Mouse (Mus musculus): Measurements from ENCODE around the gene Kpna7.
A peak's percentile ranks its signal among the peaks of the same experiment; 100 is the strongest.

The Kpna7 gene

DNA sequence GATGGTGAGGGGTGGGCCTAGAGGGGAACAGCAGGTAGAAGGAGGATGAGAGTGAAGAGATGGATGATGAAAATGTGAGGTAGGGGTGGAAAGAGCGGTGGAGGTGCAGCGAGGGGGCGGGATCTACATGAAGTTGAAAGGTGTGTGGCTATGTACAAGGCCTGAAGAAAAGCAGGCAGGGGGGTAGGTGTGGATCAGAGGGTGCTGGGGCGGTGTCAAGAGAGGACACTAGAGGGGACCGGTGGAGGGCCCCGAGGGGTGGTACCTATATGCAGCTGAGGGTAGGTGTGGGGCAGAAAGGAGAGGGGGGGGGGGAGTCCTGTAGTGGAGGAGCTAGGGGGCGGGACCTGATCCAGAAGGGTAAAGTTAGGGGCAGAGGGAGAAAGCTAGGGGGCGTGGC, 119.4 kb downstream of the Kpna7 start:
- no peak for DNase-seq (ENCODE audit: low spot score in 2 of 2)

DNA sequence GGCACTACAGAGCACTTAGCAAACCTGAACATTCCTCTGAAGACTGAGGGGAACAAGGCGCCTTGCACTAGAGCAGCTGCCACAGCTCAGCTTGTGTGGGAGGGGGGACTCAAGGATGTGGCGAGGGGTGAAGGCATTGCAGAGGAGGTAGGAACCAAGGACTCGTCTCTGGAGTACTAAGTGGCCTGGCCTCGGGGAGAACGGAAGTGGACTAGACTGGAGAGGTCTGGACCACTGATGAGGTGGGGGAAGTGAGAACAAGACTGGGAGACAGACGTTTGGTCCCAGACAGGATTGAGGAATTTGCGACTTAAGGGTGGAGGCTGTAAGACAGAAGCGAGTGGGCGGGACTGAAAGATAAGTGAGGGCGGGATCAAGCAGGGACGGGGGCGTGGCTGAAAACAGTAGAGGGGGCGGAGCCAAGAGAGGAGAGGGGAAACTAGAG, 120.0 kb downstream of the Kpna7 start:
- peak in 1 of 2 experiments; percentile 44 for DNase-seq (ENCODE audit: low spot score in 2 of 2)

DNA sequence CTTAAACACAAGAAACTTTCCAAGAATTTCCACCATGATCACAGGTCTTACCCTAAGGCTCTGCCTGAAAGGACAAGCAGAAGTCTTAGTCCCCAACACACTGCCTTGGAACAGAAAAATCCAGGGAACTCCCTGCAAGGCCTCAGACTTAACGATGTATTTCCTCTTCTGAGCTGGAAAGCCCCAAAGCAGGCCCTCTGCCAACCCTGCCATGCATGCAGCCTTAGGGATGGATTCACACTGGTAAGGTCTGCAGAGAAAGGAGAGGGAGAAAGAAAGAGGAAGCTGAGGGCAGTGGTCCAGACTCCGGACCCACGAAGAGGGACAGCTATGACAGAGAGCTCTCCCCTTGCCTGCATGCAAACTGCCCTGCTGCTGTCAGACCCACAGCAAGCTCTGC, 120.4 kb downstream of the Kpna7 start:
- DNase-seq (ENCODE audit: low spot score in 2 of 2) = no peak

DNA sequence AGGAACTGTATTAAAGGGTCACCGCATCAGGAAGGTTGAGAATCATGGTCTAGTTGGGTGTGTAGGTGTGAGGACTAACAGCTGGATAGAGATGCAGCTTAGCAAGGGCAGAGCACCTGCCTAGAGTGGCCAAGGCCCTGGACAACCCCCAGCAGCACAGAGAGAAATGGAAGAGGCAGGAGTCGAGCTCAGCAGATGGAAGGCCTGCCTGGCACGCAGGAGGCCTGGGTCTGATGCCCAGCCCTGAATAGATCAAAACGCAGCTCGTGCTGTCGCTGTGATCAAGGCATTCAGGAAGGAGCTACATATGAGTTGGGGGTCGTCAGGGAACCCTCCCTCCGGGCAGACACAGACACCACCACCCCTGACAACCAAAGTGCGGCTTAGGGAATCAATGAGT, 125.6 kb downstream of the Kpna7 start:
- DNase-seq (ENCODE audit: low spot score in 2 of 2) = no peak

DNA sequence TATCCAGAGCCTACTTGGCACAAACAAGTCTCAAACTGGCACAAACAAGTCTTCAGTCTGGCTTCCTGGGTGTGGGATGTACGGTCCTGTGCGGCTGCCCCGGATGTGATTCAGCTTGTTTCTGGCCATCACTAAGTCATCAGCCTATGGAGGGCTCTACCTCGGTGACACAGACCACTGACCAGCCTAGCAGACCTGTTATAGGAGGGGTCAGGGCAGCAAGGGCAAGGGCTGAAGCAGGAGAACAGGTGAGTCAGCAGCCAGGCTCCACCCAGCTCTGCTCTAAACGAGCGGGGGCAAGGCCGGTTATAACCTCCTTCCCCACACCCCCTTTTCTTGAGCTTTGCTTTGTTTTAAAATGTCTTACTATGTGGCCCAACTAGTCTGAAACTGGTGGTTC, 129.4 kb downstream of the Kpna7 start:
- DNase-seq (ENCODE audit: low spot score in 2 of 2) = peak in 1 of 2 experiments; percentile 43

DNA sequence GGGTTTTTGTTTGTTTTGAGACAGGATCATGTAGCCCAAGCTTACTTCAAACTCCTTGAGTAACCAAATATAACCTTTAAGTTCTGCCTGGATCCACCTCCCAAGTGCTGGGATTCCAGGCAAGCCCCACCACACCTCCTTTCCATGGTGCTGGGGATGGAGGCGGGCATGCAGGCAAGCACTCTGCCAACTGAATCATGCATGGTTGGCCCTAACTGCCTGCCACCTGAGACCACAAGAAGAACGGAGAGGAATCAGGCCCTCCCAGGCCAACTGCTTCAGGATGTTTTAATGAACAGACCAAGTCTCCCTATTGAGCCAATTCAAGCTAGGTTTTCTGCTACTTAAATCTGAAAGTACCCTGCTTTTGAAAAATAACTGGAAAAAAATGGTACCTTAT, 131.2 kb downstream of the Kpna7 start:
- no peak for DNase-seq (ENCODE audit: low spot score in 2 of 2)

DNA sequence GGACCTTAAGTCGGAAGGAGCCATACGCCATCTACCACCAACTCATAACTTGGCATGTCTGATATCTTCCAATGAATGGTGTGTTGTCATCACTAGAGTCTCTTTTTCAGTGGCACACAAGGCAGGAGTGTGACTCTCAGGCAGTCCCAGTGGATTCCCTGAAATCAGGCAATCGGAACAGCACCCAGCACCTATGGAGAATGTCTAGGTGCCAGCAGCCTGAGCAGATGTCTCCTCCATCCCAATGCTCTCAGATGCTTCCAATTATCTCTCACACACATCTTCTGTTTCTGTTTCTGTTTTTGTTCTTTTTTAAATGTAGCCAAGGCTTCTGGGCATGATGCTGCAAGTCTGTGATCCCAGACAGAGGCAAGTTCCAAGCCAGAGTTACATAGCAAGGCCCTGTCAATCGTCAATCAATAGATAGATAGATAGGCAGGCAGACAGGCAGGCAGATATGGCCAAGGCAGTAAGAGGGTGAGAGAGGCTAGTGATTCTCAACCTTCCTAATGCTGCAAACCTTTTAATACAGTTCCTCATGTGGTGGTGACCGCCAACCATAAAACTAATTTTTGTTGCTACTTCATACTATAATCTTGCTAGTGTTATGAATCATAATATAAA, 133.3 kb downstream of the Kpna7 start:
- DNase-seq (ENCODE audit: low spot score in 2 of 2) = no peak

DNA sequence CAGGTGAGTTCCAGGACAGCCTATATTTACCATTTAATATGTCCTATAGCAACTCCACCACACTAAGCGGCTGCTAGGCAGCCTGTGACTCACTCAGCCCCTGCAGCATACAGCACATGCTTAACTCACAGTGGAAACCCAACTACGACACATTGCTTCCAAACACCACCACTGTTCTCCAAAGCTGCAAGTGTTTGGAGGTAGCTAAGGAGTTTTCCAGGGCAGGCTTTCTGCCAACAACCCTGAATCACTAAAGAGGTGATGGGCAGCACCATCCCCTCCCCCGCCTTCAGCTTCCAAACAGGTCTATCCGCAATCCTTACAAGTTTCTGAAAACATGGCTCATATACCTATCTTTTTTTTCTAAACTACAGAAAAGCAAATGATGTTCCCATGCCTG, 134.0 kb downstream of the Kpna7 start:
- peak in 1 of 2 experiments; percentile 37 for DNase-seq (ENCODE audit: low spot score in 2 of 2)

DNA sequence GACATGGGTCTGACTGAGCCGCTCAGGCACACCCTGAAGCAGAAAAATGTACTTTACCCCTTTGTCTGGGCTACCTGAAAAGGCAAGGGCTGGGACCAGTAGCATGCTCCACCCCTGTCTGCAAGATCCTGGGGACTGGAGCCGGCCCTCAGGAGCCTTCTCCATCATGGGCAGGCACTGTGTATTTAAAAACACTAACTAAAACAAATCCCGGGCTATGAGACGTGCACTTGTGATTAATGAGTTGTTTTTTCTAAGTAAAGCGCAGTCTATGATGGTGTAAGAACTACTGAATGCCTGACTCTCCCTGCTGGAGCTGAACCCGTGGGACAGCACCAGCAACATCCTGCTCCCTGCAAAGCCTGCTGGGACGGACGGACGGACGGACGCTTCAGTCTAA, 135.4 kb downstream of the Kpna7 start:
- DNase-seq (ENCODE audit: low spot score in 2 of 2) = no peak

DNA sequence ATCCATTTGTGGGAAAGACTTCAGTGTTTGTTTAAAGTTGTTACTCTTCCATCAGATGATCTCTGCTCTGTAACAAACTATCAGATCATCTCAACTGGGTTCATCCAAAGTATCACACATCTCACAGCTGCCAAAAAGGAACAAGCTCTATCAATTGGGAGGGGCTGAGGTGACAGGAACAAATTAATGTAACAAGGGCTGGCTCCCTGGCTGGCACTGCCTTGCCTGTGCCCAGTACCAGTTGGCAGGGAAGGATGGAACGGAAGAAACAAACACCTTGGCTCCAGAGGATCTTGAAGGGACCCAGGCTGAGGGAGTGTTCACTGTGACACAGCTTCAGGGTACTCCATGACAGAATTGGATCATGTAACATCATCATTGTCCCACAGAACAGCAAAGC, 135.8 kb downstream of the Kpna7 start:
- no peak for DNase-seq (ENCODE audit: low spot score in 2 of 2)

DNA sequence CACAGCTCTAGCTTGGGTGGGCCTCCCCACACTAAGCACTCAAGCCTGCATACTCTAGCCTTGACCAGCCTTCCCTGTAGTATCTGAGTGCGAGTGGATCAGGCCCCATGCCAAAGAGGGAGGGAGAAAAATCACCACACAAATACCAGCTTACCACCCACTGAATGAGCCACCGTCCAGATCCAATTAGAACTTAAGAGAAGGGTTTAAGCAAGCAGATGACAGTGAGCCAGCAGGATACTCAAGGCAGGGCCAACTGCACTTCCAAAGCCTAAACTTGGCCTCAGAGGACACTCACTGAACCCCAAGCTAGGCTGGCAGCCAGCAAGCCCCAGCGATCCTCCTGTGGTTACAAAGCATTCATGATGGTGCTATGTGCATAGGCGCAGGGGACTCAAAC, 137.8 kb downstream of the Kpna7 start:
- no peak for DNase-seq (ENCODE audit: low spot score in 2 of 2)

DNA sequence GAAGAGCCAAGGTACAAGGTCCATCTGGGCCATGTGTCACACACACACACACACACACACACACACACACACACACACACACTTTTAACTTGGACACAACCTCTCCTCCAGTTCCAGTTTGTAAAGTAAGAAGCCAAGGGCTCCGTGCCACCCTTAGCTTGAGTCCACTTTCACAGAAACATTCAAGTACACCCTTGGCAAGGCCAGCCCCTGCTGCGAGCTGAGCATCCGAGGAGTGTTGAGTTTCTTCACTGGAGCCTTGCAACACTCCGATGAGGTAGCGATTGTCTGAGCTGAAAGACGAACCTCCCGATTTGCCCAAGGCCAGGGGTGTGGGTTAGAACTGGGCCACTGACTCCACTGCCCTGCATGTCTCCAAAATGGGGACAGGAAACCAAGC, 138.9 kb downstream of the Kpna7 start:
- DNase-seq (ENCODE audit: low spot score in 2 of 2) = no peak

DNA sequence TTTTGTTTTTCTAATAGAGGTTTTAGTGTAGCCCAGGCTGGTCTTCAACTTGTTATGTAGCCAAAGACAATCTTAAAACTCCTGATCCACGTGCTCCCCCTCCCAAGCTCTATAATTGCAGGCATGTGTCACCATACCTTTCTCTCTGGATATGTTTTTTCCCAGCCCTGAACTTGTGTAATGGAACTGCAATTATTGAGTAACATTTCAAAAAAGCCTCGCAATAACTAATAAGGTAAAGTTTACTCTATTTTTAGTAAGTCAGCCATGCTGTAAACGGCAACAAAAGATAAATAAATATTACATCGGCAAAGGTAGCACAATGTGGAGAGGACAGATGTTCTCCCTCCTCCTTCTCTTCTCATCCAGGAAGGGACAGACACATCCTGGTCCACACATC, 139.5 kb downstream of the Kpna7 start:
- no peak for DNase-seq (ENCODE audit: low spot score in 2 of 2)

DNA sequence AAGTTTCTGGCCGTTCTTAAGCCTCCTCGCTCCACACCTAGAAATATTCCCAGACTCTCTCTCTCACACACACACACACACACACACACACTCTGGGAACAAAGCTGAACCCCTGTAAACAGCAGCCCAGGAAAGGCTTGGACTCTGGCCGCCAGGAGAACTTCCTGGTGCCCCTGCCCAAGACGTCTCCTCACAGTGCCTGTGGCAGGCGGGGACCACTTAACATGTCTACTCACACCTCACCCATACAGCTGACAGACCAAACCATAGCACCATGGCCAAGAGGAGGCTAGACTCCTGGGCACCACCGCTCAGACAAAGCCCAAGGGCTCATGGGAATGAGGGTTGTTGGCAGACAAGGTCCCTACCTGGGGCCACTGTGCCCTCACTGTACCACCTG, 140.5 kb downstream of the Kpna7 start:
- no peak for DNase-seq (ENCODE audit: low spot score in 2 of 2)

DNA sequence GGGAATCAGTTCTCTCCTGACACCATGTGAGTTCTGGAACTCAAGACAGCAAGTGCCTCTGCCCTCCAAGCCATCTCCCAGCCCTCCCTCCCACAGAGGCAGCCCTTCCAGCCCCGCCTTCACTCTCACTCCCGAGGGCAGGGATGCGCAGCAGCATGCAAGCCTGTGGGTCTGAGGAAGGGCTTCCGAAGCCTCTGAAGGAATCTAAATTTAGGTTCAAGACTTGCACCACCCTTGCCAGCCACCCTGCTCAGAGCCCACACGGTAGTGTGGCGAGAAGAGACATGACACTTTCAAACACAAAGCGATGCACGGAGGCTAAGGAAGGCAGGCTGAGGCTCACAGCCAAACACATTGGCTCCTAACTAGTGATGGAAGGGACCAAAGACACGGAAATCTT, 141.4 kb downstream of the Kpna7 start:
- DNase-seq (ENCODE audit: low spot score in 2 of 2) = no peak

DNA sequence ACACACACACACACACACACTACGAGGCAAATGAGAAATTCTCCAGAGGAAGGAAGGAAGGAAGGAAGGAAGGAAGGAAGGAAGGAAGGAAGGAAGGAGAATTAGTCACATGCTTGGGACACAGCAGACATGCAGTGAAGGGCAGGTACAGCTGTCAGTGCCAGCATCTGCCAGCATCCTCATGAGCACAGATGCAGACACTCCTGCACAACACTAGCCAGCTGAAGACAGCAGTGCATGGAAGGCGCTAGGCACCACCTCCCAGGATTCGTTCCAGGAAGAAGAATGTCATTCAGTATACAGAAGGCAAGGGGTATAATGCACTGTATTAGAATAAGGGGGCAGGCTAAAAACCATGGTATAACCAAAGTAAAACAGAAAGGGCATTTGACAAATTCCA, 142.9 kb downstream of the Kpna7 start:
- no peak for DNase-seq (ENCODE audit: low spot score in 2 of 2)

DNA sequence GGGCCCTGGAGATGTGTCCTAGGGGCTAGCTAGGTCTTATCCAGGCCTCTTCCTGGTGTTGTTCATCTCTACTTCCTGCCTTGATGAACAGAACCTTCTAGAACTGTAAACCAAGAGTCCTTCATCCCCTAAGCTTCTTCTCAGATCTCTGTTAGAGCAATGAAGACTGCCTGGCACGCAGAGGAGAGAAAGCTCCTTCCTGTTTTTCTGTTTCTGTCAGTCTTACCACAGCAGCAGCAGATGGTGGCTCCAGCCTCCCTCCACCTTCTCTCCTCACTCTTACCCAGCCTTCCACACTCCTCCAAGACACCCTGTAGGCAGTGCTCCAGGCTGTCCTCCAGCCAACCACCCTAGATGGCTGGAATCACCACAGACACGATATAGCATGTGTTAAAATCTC, 146.5 kb downstream of the Kpna7 start:
- no peak for DNase-seq (ENCODE audit: low spot score in 2 of 2)
